Mouse (Mus musculus) gonadal fat pad, adult 2 months (tissue): ENCODE data around the gene Akap13. TPM values are rescaled to one million over a fixed set of nuclear protein-coding genes. Genes with fewer than 3 reads are reported as not detected.
A peak's percentile ranks its signal among the peaks of the same experiment; 100 is the strongest.
"Not testable (repeated sequence)": the region's sequence is repeated elsewhere in the genome, so short reads cannot be mapped to it uniquely, and the experiment has no call there.

Source experiments
- DNase-seq: peaks from one replicate; pipeline ENCODE4 v3.0.0-alpha.2; 2012; ENCODE audit warnings: low read depth
- polyA plus RNA-seq: library from polyadenylated mRNA; depleted of rRNA; stranded (reverse); fragments of >200 nt; gene quantifications from 2 replicates; pipeline ENCODE4 v1.2.3, GENCODE M21; 2012

Gene Akap13
- polyA plus RNA-seq, 1 experiment: 16.4 TPM

- DNase-seq: no peak
These were observed 262.0 kb downstream of the Akap13 start for GRCm38 (mm10) chr7:75717349-75717748.

GRCm38 (mm10) chr7:75721302-75721701 lies 266.0 kb downstream of the Akap13 start:
- no peak for DNase-seq

GRCm38 (mm10) chr7:75724012-75724411 lies 268.7 kb downstream of the Akap13 start:
- DNase-seq: no peak

GRCm38 (mm10) chr7:75725899-75726298 lies 270.6 kb downstream of the Akap13 start:
- no peak for DNase-seq

- DNase-seq: no peak
These were observed 271.5 kb downstream of the Akap13 start for GRCm38 (mm10) chr7:75726867-75727266.

- no peak for DNase-seq
These were observed 274.3 kb downstream of the Akap13 start for GRCm38 (mm10) chr7:75729652-75730051.

GRCm38 (mm10) chr7:75730216-75730615 lies 274.9 kb downstream of the Akap13 start:
- no peak for DNase-seq

GRCm38 (mm10) chr7:75731951-75732350 lies 276.6 kb downstream of the Akap13 start:
- DNase-seq: no peak

- no peak for DNase-seq
These were observed 277.8 kb downstream of the Akap13 start for GRCm38 (mm10) chr7:75733166-75733565.

GRCm38 (mm10) chr7:75739075-75739725 lies 283.9 kb downstream of the Akap13 start:
- DNase-seq: no peak

- no peak for DNase-seq
These were observed 289.2 kb downstream of the Akap13 start for GRCm38 (mm10) chr7:75744528-75744927.

GRCm38 (mm10) chr7:75744978-75745638 lies 289.8 kb downstream of the Akap13 start:
- DNase-seq: no peak

- DNase-seq: not testable (repeated sequence)
These were observed 290.6 kb downstream of the Akap13 start for GRCm38 (mm10) chr7:75745969-75746368.

GRCm38 (mm10) chr7:75750581-75750980 lies 295.2 kb downstream of the Akap13 start:
- no peak for DNase-seq

GRCm38 (mm10) chr7:75751161-75751803 lies 295.9 kb downstream of the Akap13 start:
- DNase-seq: no peak

GRCm38 (mm10) chr7:75752442-75753191 lies 297.3 kb downstream of the Akap13 start:
- DNase-seq: no peak

- peak; percentile 28 for DNase-seq
These were observed 298.0 kb downstream of the Akap13 start for GRCm38 (mm10) chr7:75753192-75753783.

GRCm38 (mm10) chr7:75754587-75755499 lies 299.5 kb downstream of the Akap13 start:
- no peak for DNase-seq

GRCm38 (mm10) chr7:75755861-75756449 lies 300.6 kb downstream of the Akap13 start:
- no peak for DNase-seq

GRCm38 (mm10) chr7:75759992-75760514 lies 304.7 kb downstream of the Akap13 start:
- DNase-seq: no peak
